Mouse (Mus musculus): ENCODE measurements around the gene Gm42688.

DNA sequence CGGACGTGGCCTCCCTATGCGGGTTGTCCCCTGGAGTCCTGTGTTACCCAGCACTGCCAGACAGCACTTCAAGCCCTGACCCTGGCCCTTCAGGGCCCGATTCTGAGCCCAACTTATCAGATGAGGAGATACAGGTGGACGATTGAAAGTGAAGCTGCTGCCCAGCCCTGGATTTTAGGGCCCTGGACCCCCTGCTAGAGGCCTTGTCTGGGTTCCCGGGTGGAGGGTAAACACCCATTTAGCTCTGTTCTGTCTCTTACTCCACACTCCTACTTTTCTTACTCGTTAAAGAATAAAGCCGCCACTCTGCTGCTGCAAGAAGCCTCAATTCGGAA is 13.5 kb upstream of the Gm42688 start:
- TF ChIP-seq CTCF (conservative IDR thresholded peaks at IDR 0.05 in 1 of 2, IDR thresholded peaks at IDR 0.05 in 1 of 2; ENCODE audit: low read depth in 2 of 2, low read length in 2 of 2) (no peak), RCOR1 (conservative IDR thresholded peaks at IDR 0.05; ENCODE audit: low read depth, low read length) (no peak), CHD1 (IDR thresholded peaks at IDR 0.05; ENCODE audit: low read depth, low read length) (no peak), POLR2A (IDR thresholded peaks at IDR 0.05; ENCODE audit: low read depth, low read length) (no peak), GABPA (IDR thresholded peaks at IDR 0.05; ENCODE audit: insufficient replicate concordance, low read depth, low read length) (no peak)
